Mouse (Mus musculus): ENCODE measurements around the gene Sema4d.
"Not testable (repeated sequence)": the region's sequence is repeated elsewhere in the genome, so short reads cannot be mapped to it uniquely, and the experiment has no call there.

Gene Sema4d

DNA sequence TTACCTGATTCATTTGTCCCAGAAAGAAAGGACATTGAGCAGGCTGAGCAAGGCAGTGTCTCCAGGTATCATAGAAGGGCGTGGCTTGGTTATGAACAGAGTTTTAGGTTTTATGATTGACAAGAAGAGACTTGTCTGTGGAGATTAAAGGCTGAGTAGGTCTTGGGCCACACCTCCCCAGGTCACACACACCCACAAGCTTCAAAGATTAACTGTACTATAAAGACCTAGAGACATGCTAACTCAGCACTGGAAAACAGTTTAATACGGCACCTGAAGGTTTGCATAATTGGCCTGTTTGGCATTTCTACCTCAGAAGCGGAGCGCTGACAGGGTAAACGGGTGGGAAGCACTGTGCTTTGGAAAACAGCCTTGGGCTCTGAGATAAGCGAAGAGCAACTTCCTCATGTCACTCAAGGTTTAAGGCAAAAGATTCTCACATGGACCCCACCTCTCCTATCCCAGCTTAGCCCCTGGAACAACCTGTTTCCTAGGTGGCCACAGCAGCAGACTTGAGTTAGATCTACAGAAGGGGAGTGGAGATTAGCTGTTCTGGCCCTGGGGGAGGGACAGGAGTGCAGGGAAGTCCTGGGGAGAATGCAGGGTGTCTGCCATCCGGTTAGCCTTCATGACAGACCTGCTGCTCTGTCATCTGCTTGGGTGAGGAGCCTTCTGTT is 108.1 kb downstream of the Sema4d start:
- in situ Hi-C loops (cut with MboI, MseI), result no loop called here

DNA sequence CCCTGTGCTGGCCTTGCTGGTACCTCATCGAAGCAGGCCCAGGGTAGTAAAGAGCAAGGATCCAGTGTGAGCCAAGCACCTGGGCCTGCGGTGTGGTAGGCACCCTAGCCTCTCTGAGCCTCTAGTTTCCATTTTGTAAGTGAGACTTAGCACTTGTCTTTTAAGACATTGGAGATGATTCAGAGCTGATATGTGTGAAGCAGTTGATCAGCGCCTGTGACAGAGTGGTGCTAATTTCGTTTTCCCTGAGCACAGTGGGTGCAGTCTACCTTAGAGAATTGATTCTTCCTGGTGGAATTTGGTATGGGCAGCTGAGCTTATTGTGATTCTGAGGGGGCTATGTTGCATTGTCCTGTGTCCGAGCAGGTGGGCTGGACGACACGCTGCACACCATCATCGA is 111.9 kb downstream of the Sema4d start:
- in situ Hi-C loops (cut with MboI, MseI), result no loop called here

- in situ Hi-C loops (cut with MboI, MseI), result no loop called here
These were observed 112.5 kb downstream of the Sema4d start for GRCm38 (mm10) chr13:51681076-51681475.

DNA sequence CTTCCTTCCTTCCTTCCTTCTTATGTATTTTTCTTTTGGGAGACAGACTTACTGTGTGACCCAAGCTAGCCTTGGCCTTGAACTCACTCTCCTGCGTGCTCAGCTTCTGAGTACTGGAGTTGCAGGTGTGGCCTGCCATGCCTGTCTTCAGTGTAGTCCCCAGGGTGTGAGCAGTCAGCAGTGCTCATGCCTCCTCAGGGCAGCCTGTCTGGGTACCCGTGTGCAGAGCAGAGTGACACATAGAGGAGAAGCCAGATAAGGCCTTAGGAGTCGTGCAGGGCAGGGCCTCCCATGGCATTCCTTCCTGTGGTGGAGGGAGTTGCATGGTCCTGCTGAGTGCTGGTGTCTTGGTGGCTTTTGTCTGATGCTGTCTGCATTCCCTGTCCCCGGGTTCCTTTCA is 114.2 kb downstream of the Sema4d start:
- in situ Hi-C loops (cut with MboI, MseI), result loop anchor here (10.0 kb wide), 1 partner anchor 1965 kb away; no protein-coding TSS in a partner anchor

GRCm38 (mm10) chr13:51678687-51679086 is 114.9 kb downstream of the Sema4d start:
- in situ Hi-C loops (cut with MboI, MseI), result loop anchor here (10.0 kb wide), 1 partner anchor 1964 kb away; no protein-coding TSS in a partner anchor

DNA sequence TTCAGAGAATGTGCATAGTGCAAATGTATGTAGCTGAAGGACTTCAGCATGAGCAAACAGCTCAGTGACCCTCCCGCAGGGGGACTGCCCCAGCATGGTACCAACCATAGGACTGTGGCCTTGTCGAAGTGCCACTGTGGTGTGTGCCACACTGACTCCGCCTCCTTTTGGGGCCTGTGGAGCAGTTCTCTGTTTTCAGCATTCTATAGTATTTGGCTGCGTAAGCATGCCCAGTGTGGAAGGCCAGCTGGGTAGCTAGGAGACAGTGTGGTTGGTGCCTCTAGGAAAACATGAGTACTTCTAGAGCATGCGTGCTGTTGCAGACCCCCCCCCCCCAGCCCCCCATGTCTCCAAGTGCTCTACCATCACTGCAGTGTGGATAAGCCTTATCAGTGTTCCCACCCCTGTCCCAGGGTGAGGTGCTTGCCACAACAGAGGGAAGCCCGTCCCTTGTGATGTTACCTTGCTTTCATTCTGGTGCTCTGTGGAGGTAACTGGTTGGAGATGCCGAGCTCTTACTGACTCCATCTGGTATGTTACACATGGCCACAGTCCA is 115.8 kb downstream of the Sema4d start:
- in situ Hi-C loops (cut with MboI, MseI), result loop anchor here (10.0 kb wide), 1 partner anchor 1963 kb away; no protein-coding TSS in a partner anchor

DNA sequence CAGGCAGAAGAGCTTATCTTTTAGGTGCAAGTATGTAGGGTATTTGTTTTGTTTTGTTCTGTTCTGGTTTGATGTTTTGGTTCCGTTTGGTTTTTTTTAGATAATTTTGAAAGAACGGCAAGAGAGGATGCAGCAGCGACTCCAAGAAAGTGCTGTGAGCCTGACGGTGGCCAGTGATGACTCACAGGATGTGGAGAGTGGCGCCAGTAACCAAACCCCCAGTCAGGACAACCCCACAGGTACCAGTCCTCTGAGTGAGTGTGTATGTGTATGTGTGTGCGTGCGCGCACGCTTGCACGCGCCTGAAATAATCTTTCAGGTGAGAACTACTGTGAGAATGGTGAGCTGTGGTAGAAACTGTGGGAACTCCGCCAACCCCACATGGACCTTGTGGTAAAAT is 116.5 kb downstream of the Sema4d start:
- in situ Hi-C loops (cut with MboI, MseI), result loop anchor here (10.0 kb wide), 1 partner anchor 1962 kb away; no protein-coding TSS in a partner anchor

DNA sequence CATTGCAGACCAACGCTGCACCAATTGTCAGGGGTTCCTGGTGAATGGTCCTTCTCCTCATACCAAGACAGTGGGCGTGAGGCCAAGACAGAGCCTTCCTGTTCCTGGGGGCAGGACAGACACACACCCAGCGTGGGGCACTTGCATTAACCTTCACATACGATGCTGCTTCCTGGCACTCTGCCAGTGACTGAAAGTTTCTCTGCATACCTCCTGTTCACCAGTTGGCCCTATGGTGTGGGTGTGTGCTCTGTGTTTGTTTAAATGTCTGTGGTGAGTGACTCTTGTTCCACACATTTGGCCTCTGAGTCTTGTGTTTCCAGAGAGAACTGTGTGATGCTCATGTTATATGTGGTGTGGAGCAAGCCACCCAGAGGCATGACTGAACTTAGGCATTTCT is 116.9 kb downstream of the Sema4d start:
- in situ Hi-C loops (cut with MboI, MseI), result loop anchor here (10.0 kb wide), 1 partner anchor 1962 kb away; no protein-coding TSS in a partner anchor

GRCm38 (mm10) chr13:51668195-51668594 is 125.4 kb downstream of the Sema4d start:
- in situ Hi-C loops (cut with MboI, MseI), result not testable (repeated sequence)

GRCm38 (mm10) chr13:51663561-51663960 is 130.0 kb downstream of the Sema4d start:
- in situ Hi-C loops (cut with MboI, MseI), result no loop called here

DNA sequence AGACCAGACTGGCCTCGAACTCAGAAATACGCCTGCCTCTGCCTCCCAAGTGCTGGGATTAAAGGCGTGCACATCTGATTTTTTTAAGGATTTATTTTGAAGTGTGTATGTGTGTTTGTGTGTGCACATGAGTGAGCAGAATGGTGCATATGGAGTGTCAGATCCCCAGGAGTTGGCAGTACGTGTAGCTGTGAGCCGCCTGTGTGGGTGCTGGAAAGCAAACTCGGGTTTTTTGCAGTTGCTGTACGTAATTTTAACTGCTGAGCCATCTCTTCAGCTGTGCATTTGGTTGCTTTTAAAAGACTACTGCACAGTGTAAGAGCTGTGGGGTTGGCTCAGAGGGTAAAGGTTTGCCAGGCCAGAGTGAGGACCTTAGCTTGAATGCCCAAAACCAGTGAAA is 134.0 kb downstream of the Sema4d start:
- in situ Hi-C loops (cut with MboI, MseI), result no loop called here

DNA sequence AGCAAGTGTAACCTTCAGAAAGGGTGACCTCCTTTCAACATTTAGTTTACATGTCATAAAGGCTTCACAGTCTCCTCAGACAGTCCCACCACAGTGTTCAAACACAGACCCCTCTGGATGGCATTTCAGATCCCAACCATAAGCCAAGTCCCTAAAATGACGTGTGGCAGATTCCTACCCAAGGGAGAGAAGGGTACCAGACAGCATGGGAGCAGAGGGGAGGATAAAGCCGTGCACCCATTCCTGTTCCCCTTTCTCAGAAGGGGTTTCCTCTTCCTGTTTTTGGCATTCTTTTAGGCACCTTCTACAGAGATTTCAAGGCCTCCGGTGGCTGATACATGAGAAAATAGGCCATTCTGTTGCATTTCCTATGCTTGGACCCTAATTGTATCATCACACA is 135.5 kb downstream of the Sema4d start:
- in situ Hi-C loops (cut with MboI, MseI), result no loop called here

- in situ Hi-C loops (cut with MboI, MseI), result no loop called here
These were observed 136.9 kb downstream of the Sema4d start for GRCm38 (mm10) chr13:51656516-51657235.

DNA sequence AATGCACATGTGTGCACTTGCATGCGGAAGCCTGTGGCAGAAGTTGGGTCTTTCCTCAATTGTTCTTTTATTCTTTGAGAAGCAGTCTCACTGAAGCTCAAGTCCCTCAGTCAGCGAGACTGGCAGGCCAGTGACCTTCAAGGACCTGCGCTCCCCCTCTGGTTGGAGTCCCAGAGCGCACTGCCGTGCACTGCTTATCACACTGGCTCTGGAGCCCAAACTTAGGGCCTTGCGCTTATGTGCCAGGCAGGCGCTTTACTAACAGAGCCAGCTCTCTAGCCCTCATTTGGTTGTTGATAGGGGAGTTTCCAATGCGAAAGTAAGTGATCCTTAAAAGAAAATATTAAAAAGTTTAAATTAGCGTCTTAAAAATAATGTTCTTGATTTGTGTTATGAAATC is 139.6 kb downstream of the Sema4d start:
- in situ Hi-C loops (cut with MboI, MseI), result no loop called here

- in situ Hi-C loops (cut with MboI, MseI), result no loop called here
These were observed 140.4 kb downstream of the Sema4d start for GRCm38 (mm10) chr13:51653159-51653558.

- in situ Hi-C loops (cut with MboI, MseI), result no loop called here
These were observed 142.0 kb downstream of the Sema4d start, which contains the start of gene Secisbp2 for GRCm38 (mm10) chr13:51651408-51652064. Gene Secisbp2, plus strand, starts transcription at chr13:51651697.

DNA sequence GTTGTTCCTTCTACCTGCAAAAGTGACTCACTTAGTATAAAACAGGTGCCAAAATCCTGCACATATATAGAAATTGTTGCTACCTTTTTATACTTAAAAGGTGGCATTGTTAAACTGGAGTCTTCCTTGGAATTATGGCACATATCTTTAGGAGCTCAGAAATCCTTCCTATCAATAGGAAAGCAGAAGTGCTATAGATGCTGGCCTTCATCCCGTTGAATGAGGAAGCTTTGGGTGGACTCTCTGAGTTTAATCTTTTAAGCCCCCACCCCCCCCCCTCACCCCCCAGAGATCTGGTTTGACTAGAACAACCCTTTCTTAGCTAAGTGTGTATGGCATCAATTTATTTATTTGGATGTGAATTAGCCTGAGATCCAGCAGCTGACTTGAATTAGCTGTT is 143.8 kb downstream of the Sema4d start:
- in situ Hi-C loops (cut with MboI, MseI), result loop anchor here (10.0 kb wide), 1 partner anchor 1725 kb away; the partner anchor contains the start of gene Sptlc1

DNA sequence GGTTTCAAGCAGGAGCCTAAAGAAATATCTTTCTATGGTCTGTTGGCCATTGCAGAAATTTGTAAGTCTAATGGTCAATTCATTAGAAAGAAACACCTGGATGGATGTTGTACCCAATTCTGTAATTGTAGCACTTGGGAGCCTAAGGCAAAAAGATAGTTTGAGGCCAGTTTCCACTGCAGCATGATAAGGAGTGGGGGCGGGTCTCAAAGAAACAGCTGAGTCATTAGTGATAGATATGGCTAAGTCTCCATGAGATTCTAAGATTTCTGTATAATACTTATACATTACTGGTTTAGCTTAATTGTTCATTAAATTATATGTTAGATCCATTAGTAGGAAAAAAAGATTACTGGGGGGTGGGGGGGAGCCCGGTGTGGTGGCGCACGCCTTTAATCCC is 145.3 kb downstream of the Sema4d start:
- in situ Hi-C loops (cut with MboI, MseI), result loop anchor here (10.0 kb wide), 1 partner anchor 1727 kb away; the partner anchor contains the start of gene Sptlc1

GRCm38 (mm10) chr13:51647770-51648169 is 145.8 kb downstream of the Sema4d start:
- in situ Hi-C loops (cut with MboI, MseI), result loop anchor here (10.0 kb wide), 1 partner anchor 1727 kb away; the partner anchor contains the start of gene Sptlc1

GRCm38 (mm10) chr13:51646362-51647027 is 147.1 kb downstream of the Sema4d start:
- in situ Hi-C loops (cut with MboI, MseI), result loop anchor here (10.0 kb wide), 1 partner anchor 1728 kb away; the partner anchor contains the start of gene Sptlc1

DNA sequence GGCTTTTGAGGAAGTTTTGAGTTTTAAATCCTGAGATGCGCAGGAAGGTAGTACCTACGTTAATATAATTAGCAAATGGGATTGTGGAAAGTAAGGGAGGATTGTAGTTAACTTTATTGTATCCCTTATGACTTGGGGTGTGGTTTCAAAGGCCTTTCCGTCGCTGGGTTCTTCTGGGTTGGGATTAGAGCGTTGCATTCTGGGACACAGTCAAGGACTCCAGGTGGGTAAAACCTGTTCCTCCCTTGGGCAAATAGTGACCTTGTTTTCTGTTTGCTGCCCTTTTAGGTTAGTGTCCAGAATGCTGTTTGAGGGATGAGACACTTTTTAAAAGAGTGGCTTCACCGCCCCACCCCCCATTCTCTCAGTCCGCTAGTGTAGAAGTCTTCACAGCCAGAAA is 147.7 kb downstream of the Sema4d start:
- in situ Hi-C loops (cut with MboI, MseI), result loop anchor here (10.0 kb wide), 1 partner anchor 1729 kb away; the partner anchor contains the start of gene Sptlc1
